Mouse (Mus musculus) thymus, adult 2 months (tissue): Measurements from ENCODE around the gene Helz2. TPM values are rescaled to one million over a fixed set of nuclear protein-coding genes. Genes with fewer than 3 reads are reported as not detected.

Experiments used
- DNase-seq: peaks from one replicate; pipeline ENCODE4 v3.0.0; 2021
- H3K27ac ChIP-seq: fragments of 200-500 bp; 2 replicates; pipeline ENCODE4 v1.5.1; 2012; ENCODE audit warnings: low read length, control low read depth; ENCODE audit not compliant: control insufficient read depth, insufficient read depth
- H3K27me3 ChIP-seq: fragments of 200-500 bp; 2 replicates; pipeline ENCODE4 v1.6.1; 2012; ENCODE audit warnings: mild to moderate bottlenecking, low read length, moderate library complexity, mixed read lengths; ENCODE audit not compliant: control insufficient read depth, insufficient read depth
- H3K36me3 ChIP-seq: fragments of 200-500 bp; 2 replicates; pipeline ENCODE4 v1.6.1; 2012; ENCODE audit warnings: mild to moderate bottlenecking, low read length, moderate library complexity; ENCODE audit not compliant: control insufficient read depth, insufficient read depth
- H3K4me1 ChIP-seq: fragments of 200-500 bp; replicated peaks from 2 replicates; pipeline ENCODE4 v1.6.1; 2012; ENCODE audit warnings: low read length; ENCODE audit not compliant: control insufficient read depth, insufficient read depth
- H3K4me3 ChIP-seq: fragments of 200-500 bp; 2 replicates; pipeline ENCODE4 v1.5.1; 2012; ENCODE audit warnings: mild to moderate bottlenecking, low read length, control low read depth, moderate library complexity; ENCODE audit not compliant: control insufficient read depth, insufficient read depth
- CTCF ChIP-seq: fragments of 200-500 bp; IDR thresholded peaks from 2 replicates; pipeline ENCODE4 v1.5.1; 2012; ENCODE audit warnings: mild to moderate bottlenecking, control low read depth, low read length, moderate library complexity, borderline replicate concordance; ENCODE audit not compliant: control insufficient read depth, poor library complexity, insufficient read depth; ENCODE audit errors: extremely low read depth
- POLR2A ChIP-seq: fragments of 200-500 bp; IDR thresholded peaks from 2 replicates; pipeline ENCODE4 v1.6.1; 2012; ENCODE audit warnings: mild to moderate bottlenecking, low read length, control low read depth, moderate library complexity; ENCODE audit not compliant: control insufficient read depth, poor library complexity, insufficient read depth; ENCODE audit errors: extremely low read depth
- WGBS: fragments of 180-500 bp; shearing (Covaris S2); methylation state at CpG from one replicate; pipeline ENCODE4 v1.1.7; 2018; 5-methylcytosine and 5-hydroxymethylcytosine counted together
- polyA plus RNA-seq: library from polyadenylated mRNA; depleted of rRNA; stranded (reverse); fragments of >200 nt; gene quantifications from 2 replicates; pipeline ENCODE4 v1.2.3, GENCODE M21; 2012

Helz2 gene
- polyA plus RNA-seq, 1 experiment = 106 TPM

- no peaks in the 10 kb centered on the region for H3K27me3 ChIP-seq
- peaks cover 34% of the 10 kb centered on the region for H3K36me3 ChIP-seq
- peaks cover 31% of the 10 kb centered on the region for H3K4me1 ChIP-seq
- H3K4me3 ChIP-seq = no peak overlapping the region
- H3K27ac ChIP-seq = no peak overlapping the region
- no peak for DNase-seq
- WGBS = 96% methylated on average over 9 of the region's 9 CpGs
- TF ChIP-seq CTCF (no peak), POLR2A (no peak)
Measured at GRCm38 (mm10) chr2:181239261-181239660, 2.6 kb downstream of the Helz2 start.

GRCm38 (mm10) chr2:181238861-181239260 is 3.0 kb downstream of the Helz2 start:
- Histone ChIP-seq H3K27me3 (no peaks in the 10 kb centered on the region), H3K27ac (no peak overlapping the region), H3K36me3 (peaks cover 38% of the 10 kb centered on the region), H3K4me3 (no peak overlapping the region), H3K4me1 (peaks cover 29% of the 10 kb centered on the region)
- WGBS = 65% methylated on average over 2 of the region's 2 CpGs
- TF ChIP-seq POLR2A = no peak
- TF ChIP-seq CTCF = no peak
- no peak for DNase-seq

- no peak for DNase-seq
- 95% methylated on average over 10 of the region's 10 CpGs for WGBS
- H3K27ac ChIP-seq = no peak overlapping the region
Measured at GRCm38 (mm10) chr2:181238091-181238610, 3.7 kb downstream of the Helz2 start.

GRCm38 (mm10) chr2:181237251-181238014 is 4.4 kb downstream of the Helz2 start:
- no peak overlapping the region for H3K4me3 ChIP-seq
- peaks cover 45% of the 10 kb centered on the region for H3K36me3 ChIP-seq
- DNase-seq = no peak
- peaks cover 27% of the 10 kb centered on the region for H3K4me1 ChIP-seq
- TF ChIP-seq CTCF (no peak), POLR2A (no peak)
- H3K27ac ChIP-seq = no peak overlapping the region
- WGBS = 94% methylated on average over 17 of the region's 17 CpGs
- no peaks in the 10 kb centered on the region for H3K27me3 ChIP-seq

More at GRCm38 (mm10) chr2:181238091-181238610, 3.7 kb downstream of the Helz2 start:
- no peaks in the 10 kb centered on the region for H3K27me3 ChIP-seq
- TF ChIP-seq CTCF (no peak), POLR2A (no peak)
- peaks cover 27% of the 10 kb centered on the region for H3K4me1 ChIP-seq
- H3K4me3 ChIP-seq = no peak overlapping the region
- peaks cover 45% of the 10 kb centered on the region for H3K36me3 ChIP-seq

GRCm38 (mm10) chr2:181235681-181236566 is 5.9 kb downstream of the Helz2 start:
- no peak for DNase-seq
- Histone ChIP-seq H3K4me1 (peaks cover 19% of the 10 kb centered on the region), H3K27ac (no peak overlapping the region), H3K4me3 (no peak overlapping the region), H3K36me3 (peaks cover 45% of the 10 kb centered on the region), H3K27me3 (no peaks in the 10 kb centered on the region)
- TF ChIP-seq POLR2A = no peak
- TF ChIP-seq CTCF = no peak
- WGBS = 93% methylated on average over 23 of the region's 23 CpGs

GRCm38 (mm10) chr2:181234680-181235079 is 7.1 kb downstream of the Helz2 start:
- Histone ChIP-seq H3K27ac (no peak overlapping the region), H3K27me3 (no peaks in the 10 kb centered on the region), H3K4me3 (no peak overlapping the region), H3K4me1 (peaks cover 7% of the 10 kb centered on the region), H3K36me3 (peaks cover 45% of the 10 kb centered on the region)
- DNase-seq = no peak
- TF ChIP-seq POLR2A = no peak
- no peak for TF ChIP-seq CTCF
- 99% methylated on average over 11 of the region's 11 CpGs for WGBS
